Mouse (Mus musculus) megakaryocyte, embryonic 14.5 days (primary cell): ENCODE measurements at regions not wholly inside any gene's neighbourhood (a gene's known extent, or its start where the extent isn't known, plus 50 kb on each side); places are given as distances from the start of the nearest gene placed in this dataset.

ENCODE experiments used
- H3K27me3 ChIP-seq: replicated peaks from 2 replicates; pipeline ENCODE3; 2012; ENCODE audit warnings: inconsistent platforms
- H3K36me3 ChIP-seq: replicated peaks from 2 replicates; pipeline ENCODE3; 2012; ENCODE audit warnings: low read length, inconsistent platforms, mixed read lengths
- H3K4me1 ChIP-seq: 2 replicates; pipeline ENCODE4 v1.6.1; 2012; ENCODE audit warnings: inconsistent platforms
- H3K4me3 ChIP-seq: replicated peaks from 2 replicates; pipeline ENCODE3; 2012; ENCODE audit warnings: moderate library complexity, mild to moderate bottlenecking, inconsistent platforms
- H3K9me3 ChIP-seq: 2 replicates; pipeline ENCODE4 v1.6.1; 2012; ENCODE audit warnings: inconsistent platforms
- FLI1 ChIP-seq: IDR thresholded peaks from 2 replicates; pipeline ENCODE4 v1.6.1; 2012; ENCODE audit warnings: low read length, inconsistent platforms, mixed read lengths
- GATA1 ChIP-seq: IDR thresholded peaks from 3 replicates; pipeline ENCODE4 v1.6.1; 2012; ENCODE audit warnings: mixed read lengths, low read length, inconsistent platforms, borderline replicate concordance

- Histone ChIP-seq H3K9me3 (peaks cover 8% of the 10 kb centered on the region; the same call in 1 of the 2 replicates), H3K4me3 (no peak overlapping the region), H3K36me3 (no peaks in the 10 kb centered on the region), H3K27me3 (no peaks in the 10 kb centered on the region), H3K4me1 (no peaks in the 10 kb centered on the region)
- TF ChIP-seq FLI1 = no peak
- no peak for TF ChIP-seq GATA1
Observed at GRCm38 (mm10) chr12:29141855-29142254, 386.3 kb upstream of the Myt1l start.

- H3K9me3 ChIP-seq = no peaks in the 10 kb centered on the region
- no peak overlapping the region for H3K4me3 ChIP-seq
- no peak for TF ChIP-seq FLI1
- no peak for TF ChIP-seq GATA1
- H3K36me3 ChIP-seq = no peaks in the 10 kb centered on the region
- H3K4me1 ChIP-seq = no peaks in the 10 kb centered on the region
- no peaks in the 10 kb centered on the region for H3K27me3 ChIP-seq
Observed at GRCm38 (mm10) chr12:29143297-29143696, 384.9 kb upstream of the Myt1l start.

- TF ChIP-seq FLI1 (no peak), GATA1 (no peak)
- Histone ChIP-seq H3K4me3 (no peak overlapping the region), H3K27me3 (no peaks in the 10 kb centered on the region), H3K4me1 (no peaks in the 10 kb centered on the region), H3K9me3 (peaks cover 10% of the 10 kb centered on the region; the same call in 1 of the 2 replicates), H3K36me3 (no peaks in the 10 kb centered on the region)
Observed at GRCm38 (mm10) chr12:29160920-29161319, 367.3 kb upstream of the Myt1l start.

- Histone ChIP-seq H3K36me3 (no peaks in the 10 kb centered on the region), H3K27me3 (no peaks in the 10 kb centered on the region), H3K4me3 (no peak overlapping the region), H3K9me3 (peaks cover 10% of the 10 kb centered on the region; the same call in 1 of the 2 replicates), H3K4me1 (no peaks in the 10 kb centered on the region)
- TF ChIP-seq GATA1 (no peak), FLI1 (no peak)
Observed at GRCm38 (mm10) chr12:29161546-29161945, 366.6 kb upstream of the Myt1l start.

- Histone ChIP-seq H3K4me3 (no peak overlapping the region), H3K36me3 (no peaks in the 10 kb centered on the region), H3K27me3 (no peaks in the 10 kb centered on the region), H3K9me3 (peaks cover 9% of the 10 kb centered on the region; the same call in 1 of the 2 replicates), H3K4me1 (no peaks in the 10 kb centered on the region)
- no peak for TF ChIP-seq GATA1
- no peak for TF ChIP-seq FLI1
Observed at GRCm38 (mm10) chr12:29164701-29165100, 363.5 kb upstream of the Myt1l start.

GRCm38 (mm10) chr12:29166316-29166715, 361.9 kb upstream of the Myt1l start:
- TF ChIP-seq GATA1 (no peak), FLI1 (no peak)
- no peaks in the 10 kb centered on the region for H3K4me1 ChIP-seq
- H3K9me3 ChIP-seq = peaks cover 9% of the 10 kb centered on the region; the same call in 1 of the 2 replicates

GRCm38 (mm10) chr12:29167922-29168321, 360.3 kb upstream of the Myt1l start:
- H3K36me3 ChIP-seq = no peaks in the 10 kb centered on the region
- no peak for TF ChIP-seq GATA1
- no peak for TF ChIP-seq FLI1
- no peak overlapping the region for H3K4me3 ChIP-seq
- H3K27me3 ChIP-seq = no peaks in the 10 kb centered on the region
- H3K9me3 ChIP-seq = peaks cover 12% of the 10 kb centered on the region; the same call in 1 of the 2 replicates
- H3K4me1 ChIP-seq = no peaks in the 10 kb centered on the region

More at GRCm38 (mm10) chr12:29166316-29166715, 361.9 kb upstream of the Myt1l start:
- H3K27me3 ChIP-seq = no peaks in the 10 kb centered on the region
- H3K4me3 ChIP-seq = no peak overlapping the region
- H3K36me3 ChIP-seq = no peaks in the 10 kb centered on the region

- Histone ChIP-seq H3K4me3 (no peak overlapping the region), H3K4me1 (no peaks in the 10 kb centered on the region), H3K36me3 (no peaks in the 10 kb centered on the region), H3K27me3 (no peaks in the 10 kb centered on the region), H3K9me3 (peaks cover 34% of the 10 kb centered on the region; the same call in 1 of the 2 replicates)
- TF ChIP-seq FLI1 (no peak), GATA1 (no peak)
Observed at GRCm38 (mm10) chr12:29175698-29176440, 352.3 kb upstream of the Myt1l start.

- TF ChIP-seq FLI1 = no peak
- no peak for TF ChIP-seq GATA1
- Histone ChIP-seq H3K36me3 (no peaks in the 10 kb centered on the region), H3K4me3 (no peak overlapping the region), H3K4me1 (no peaks in the 10 kb centered on the region), H3K27me3 (no peaks in the 10 kb centered on the region), H3K9me3 (peaks cover 31% of the 10 kb centered on the region; the same call in 1 of the 2 replicates)
Observed at GRCm38 (mm10) chr12:29177145-29177544, 351.0 kb upstream of the Myt1l start.

GRCm38 (mm10) chr12:29178168-29178895, 349.9 kb upstream of the Myt1l start:
- no peaks in the 10 kb centered on the region for H3K4me1 ChIP-seq
- no peaks in the 10 kb centered on the region for H3K36me3 ChIP-seq
- H3K4me3 ChIP-seq = no peak overlapping the region
- no peaks in the 10 kb centered on the region for H3K27me3 ChIP-seq
- TF ChIP-seq GATA1 (no peak), FLI1 (no peak)
- H3K9me3 ChIP-seq = peaks cover 31% of the 10 kb centered on the region; the same call in 1 of the 2 replicates
